Mouse (Mus musculus) heart, embryonic 16.5 days (tissue): Measurements from ENCODE around the gene Armcx1. TPM values are rescaled to one million over a fixed set of nuclear protein-coding genes. Genes with fewer than 3 reads are reported as not detected.
"Not testable (repeated sequence)": the region's sequence is repeated elsewhere in the genome, so short reads cannot be mapped to it uniquely, and the experiment has no call there.

Experiments used
- ATAC-seq: fragments of 200-750 bp; cut with Nextera tagmentation; replicated peaks from 2 replicates; pipeline ENCODE4 v1.8.0; 2017; ENCODE audit warnings: moderate number of reproducible peaks; ENCODE audit not compliant: insufficient read depth, low FRiP score; ENCODE audit errors: extremely low read depth
- H3K27ac ChIP-seq: fragments of 300-500 bp; sonication (generic); 2 replicates; pipeline ENCODE4 v1.5.1; 2014; ENCODE audit warnings: mild to moderate bottlenecking, low read length, control low read depth, moderate library complexity
- H3K27me3 ChIP-seq: fragments of 300-500 bp; sonication (generic); 2 replicates; pipeline ENCODE4 v1.6.1; 2014; ENCODE audit warnings: low read length, mixed read lengths; ENCODE audit not compliant: control insufficient read depth, insufficient read depth
- H3K36me3 ChIP-seq: fragments of 300-500 bp; sonication (generic); 2 replicates; pipeline ENCODE4 v1.6.1; 2014; ENCODE audit not compliant: control insufficient read depth, insufficient read depth
- H3K4me1 ChIP-seq: fragments of 300-500 bp; sonication (generic); 2 replicates; pipeline ENCODE4 v1.6.1; 2014; ENCODE audit warnings: low read length, mixed read lengths; ENCODE audit not compliant: control insufficient read depth, insufficient read depth
- H3K4me2 ChIP-seq: fragments of 300-500 bp; sonication (generic); 2 replicates; pipeline ENCODE4 v1.6.1; 2014; ENCODE audit warnings: low read depth, mild to moderate bottlenecking, control low read depth, low read length
- H3K4me3 ChIP-seq: fragments of 300-500 bp; sonication (generic); 2 replicates; pipeline ENCODE4 v1.5.1; 2014; ENCODE audit warnings: mild to moderate bottlenecking, control low read depth, low read length
- H3K9ac ChIP-seq: fragments of 300-500 bp; sonication (generic); 2 replicates; pipeline ENCODE4 v1.6.1; 2014; ENCODE audit warnings: low read length, control low read depth
- H3K9me3 ChIP-seq: fragments of 300-500 bp; sonication (generic); replicated peaks from 2 replicates; pipeline ENCODE4 v1.6.1; 2016; ENCODE audit warnings: low read length; ENCODE audit not compliant: control insufficient read depth
- WGBS: fragments of 180-500 bp; shearing (Covaris S2); extraction: QIAGEN DNeasy Blood & Tissue Kit; methylation state at CpG from one replicate; pipeline ENCODE4 v1.1.7; 2014; 5-methylcytosine and 5-hydroxymethylcytosine counted together
- microRNA-seq: library from miRNA; unstranded; fragments of <30 nt; microRNA quantifications from one replicate; pipeline ENCODE4, GENCODE M21; 2017
- polyA plus RNA-seq: library from polyadenylated mRNA; unstranded; fragments of >200 nt; fragmentation: Nextera tagmentation; extraction: Ambion mirVana; gene quantifications from 2 replicates; pipeline ENCODE4 v1.2.1, GENCODE M21; 2015

Gene Armcx1
- polyA plus RNA-seq, 1 experiment from 2014 or later: 43.7 TPM

GRCm38 (mm10) chrX:134751910-134752309 lies 34.1 kb downstream of the Armcx1 start:
- no peaks in the 10 kb centered on the region for H3K9me3 ChIP-seq
- no peaks in the 10 kb centered on the region for H3K27me3 ChIP-seq
- no peak overlapping the region for H3K4me2 ChIP-seq
- ATAC-seq: no peak
- H3K4me3 ChIP-seq: no peak overlapping the region
- no peaks in the 10 kb centered on the region for H3K36me3 ChIP-seq
- no peak overlapping the region for H3K9ac ChIP-seq
- WGBS: 39% methylated on average over 2 of the region's 2 CpGs
- H3K27ac ChIP-seq: peak overlapping the region; percentile 74; the same call in 1 of the 2 replicates
- H3K4me1 ChIP-seq: peaks cover 6% of the 10 kb centered on the region; the same call in 1 of the 2 replicates

GRCm38 (mm10) chrX:134752584-134752983 lies 34.8 kb downstream of the Armcx1 start:
- Histone ChIP-seq H3K4me1 (peaks cover 6% of the 10 kb centered on the region; the same call in 1 of the 2 replicates), H3K9ac (no peak overlapping the region), H3K36me3 (no peaks in the 10 kb centered on the region), H3K27ac (peak overlapping the region; percentile 74), H3K9me3 (no peaks in the 10 kb centered on the region), H3K27me3 (no peaks in the 10 kb centered on the region), H3K4me2 (no peak overlapping the region), H3K4me3 (no peak overlapping the region)
- whole genome bisulfite sequencing: 23% methylated on average over 4 of the region's 4 CpGs
- no peak for ATAC-seq

- Histone ChIP-seq H3K9me3 (no peaks in the 10 kb centered on the region), H3K4me2 (peak within 1 kb of the TSS; percentile 61), H3K4me3 (peak within 1 kb of the TSS; percentile 73), H3K4me1 (peaks cover 5% of the 10 kb centered on the region; the same call in 1 of the 2 replicates), H3K27ac (peak within 1 kb of the TSS; percentile 90), H3K36me3 (no peaks in the 10 kb centered on the region), H3K9ac (peak within 1 kb of the TSS; percentile 85), H3K27me3 (no peaks in the 10 kb centered on the region)
- peak; percentile 90 for ATAC-seq
- 15% methylated on average over 45 of the region's 46 CpGs for WGBS
Measured at GRCm38 (mm10) chrX:134756434-134757292, 38.9 kb downstream of the Armcx1 start, which contains the start of gene Armcx3. Gene Armcx3 (plus strand): TSS chrX:134756595.

GRCm38 (mm10) chrX:134757293-134757995 lies 39.7 kb downstream of the Armcx1 start:
- H3K9ac ChIP-seq: peak overlapping the region; percentile 85
- H3K9me3 ChIP-seq: no peaks in the 10 kb centered on the region
- peaks cover 3% of the 10 kb centered on the region; the same call in 1 of the 2 replicates for H3K4me1 ChIP-seq
- WGBS: 18% methylated on average over 9 of the region's 13 CpGs
- H3K4me3 ChIP-seq: peak overlapping the region; percentile 73
- H3K4me2 ChIP-seq: peak overlapping the region; percentile 61
- no peaks in the 10 kb centered on the region for H3K36me3 ChIP-seq
- peak overlapping the region; percentile 90 for H3K27ac ChIP-seq
- no peaks in the 10 kb centered on the region for H3K27me3 ChIP-seq
- ATAC-seq: 0 out of 2 replicates have a peak, but pooled peaks have one; percentile 15

GRCm38 (mm10) chrX:134763428-134764198 lies 45.9 kb downstream of the Armcx1 start:
- H3K4me1 ChIP-seq, H3K27ac ChIP-seq, H3K4me2 ChIP-seq, H3K27me3 ChIP-seq, ATAC-seq, H3K4me3 ChIP-seq, H3K9ac ChIP-seq, H3K9me3 ChIP-seq, H3K36me3 ChIP-seq: not testable (repeated sequence)
- 37% methylated on average over 4 of the region's 4 CpGs for WGBS

Small RNAs within 50 kb of the gene (microRNA-seq; reads per million reads assigned to microRNA genes)
- not detected for gene Mir7093

Other genes with a start within 250 kb of the Armcx1 start
- not detected in 2 replicates for gene Taf7l, start 241.5 kb upstream of the Armcx1 start, polyA plus RNA-seq
- 80.5 and 81.6 TPM in 2 replicates for gene Timm8a1, start 176.1 kb upstream of the Armcx1 start, polyA plus RNA-seq
- gene Btk, start 134.4 kb upstream of the Armcx1 start, polyA plus RNA-seq: 0.89 and 1.6 TPM in 2 replicates
- 172 and 221 TPM in 2 replicates for gene Rpl36a, start 132.3 kb upstream of the Armcx1 start, polyA plus RNA-seq
- 2.4 and 2.7 TPM in 2 replicates for gene Gla, start 116.8 kb upstream of the Armcx1 start, polyA plus RNA-seq
- 118 and 146 TPM in 2 replicates for gene Hnrnph2, start 116.8 kb upstream of the Armcx1 start, polyA plus RNA-seq
- 3.1 and 3.8 TPM in 2 replicates for gene Armcx4, start 31.4 kb upstream of the Armcx1 start, polyA plus RNA-seq
- 15.5 and 16.5 TPM in 2 replicates for gene Armcx6, start 33.5 kb downstream of the Armcx1 start, polyA plus RNA-seq
- 84.1 and 90.9 TPM in 2 replicates for gene Armcx3, start 38.6 kb downstream of the Armcx1 start, polyA plus RNA-seq
- 54.2 and 57.4 TPM in 2 replicates for gene Armcx2, start 91.3 kb downstream of the Armcx1 start, polyA plus RNA-seq
- 0.30 TPM in 2 replicates for gene Nxf2, start 246.8 kb downstream of the Armcx1 start, polyA plus RNA-seq